Mouse (Mus musculus): Measurements from ENCODE around the gene Rprml. TPM values are rescaled to one million over a fixed set of nuclear protein-coding genes. Genes with fewer than 3 reads are reported as not detected.

Gene Rprml
- total RNA-seq, 1 experiment = 0.49 TPM

DNA sequence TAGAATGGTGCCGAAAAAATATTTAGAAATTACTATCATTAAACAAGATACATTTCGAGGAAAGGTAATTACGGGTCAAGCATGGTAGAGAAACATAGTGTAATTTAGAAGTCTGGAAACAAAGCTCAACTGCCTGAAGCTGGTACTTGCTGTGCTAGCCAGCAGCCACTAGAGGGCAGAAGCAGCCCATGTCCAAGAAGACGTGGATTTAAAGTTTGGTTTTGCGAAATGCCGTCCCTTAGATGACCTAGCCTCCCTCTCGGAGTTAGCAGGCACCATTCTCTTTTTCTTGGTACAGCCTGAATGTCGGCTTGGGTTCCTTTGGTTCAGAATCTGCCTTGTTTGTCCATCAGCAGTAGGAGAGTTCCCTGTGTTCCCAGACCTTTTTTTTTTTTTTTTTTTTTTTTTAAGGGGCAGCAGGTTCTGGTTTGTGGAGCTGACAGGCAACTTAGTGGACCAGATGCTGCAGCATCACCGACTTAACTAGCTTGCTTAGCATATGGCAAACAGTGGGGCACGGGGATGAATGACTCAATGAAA, 9.9 kb upstream of the Rprml start:
- Histone ChIP-seq H3K9ac (ENCODE audit: insufficient read depth, low read depth, low read length, poor library complexity, severe bottlenecking) (no peak overlapping the region), H3K4me3 (ENCODE audit: insufficient read depth in 1 of 2, low read depth in 1 of 2, low read length in 2 of 2, poor library complexity in 1 of 2, severe bottlenecking in 1 of 2) (no peak overlapping the region), H3K4me1 (ENCODE audit: control insufficient read depth in 2 of 2, insufficient read depth in 2 of 2, low read length in 2 of 2, poor library complexity in 1 of 2) (no peaks in the 10 kb centered on the region), H3K9me3 (ENCODE audit: control insufficient read depth, insufficient read depth, low read depth, low read length) (no peaks in the 10 kb centered on the region), H3K27ac (ENCODE audit: insufficient read depth, low read depth, low read length, poor library complexity, severe bottlenecking) (no peak overlapping the region), H3K36me3 (ENCODE audit: control insufficient read depth, insufficient read depth, low read length, poor library complexity, severe bottlenecking) (no peaks in the 10 kb centered on the region)
- DNase-seq (ENCODE audit: low read depth, low spot score) = peak; percentile 59
- in situ Hi-C loops (cut with MboI; ENCODE audit: low sequenced_read_pairs in 2 of 2, unreplicated experiment in 2 of 2) = no loop called here
- peak; percentile 97 for TF ChIP-seq ZNF384 (IDR thresholded peaks at IDR 0.05; ENCODE audit: low read depth, low read length)
- no peak for TF ChIP-seq HCFC1 (IDR thresholded peaks at IDR 0.05; ENCODE audit: borderline replicate concordance, insufficient read depth, low read length)
- TF ChIP-seq ZC3H11A (IDR thresholded peaks at IDR 0.05; ENCODE audit: borderline replicate concordance, low read depth, low read length) = peak; percentile 78; the same call in 1 of the 2 replicates

DNA sequence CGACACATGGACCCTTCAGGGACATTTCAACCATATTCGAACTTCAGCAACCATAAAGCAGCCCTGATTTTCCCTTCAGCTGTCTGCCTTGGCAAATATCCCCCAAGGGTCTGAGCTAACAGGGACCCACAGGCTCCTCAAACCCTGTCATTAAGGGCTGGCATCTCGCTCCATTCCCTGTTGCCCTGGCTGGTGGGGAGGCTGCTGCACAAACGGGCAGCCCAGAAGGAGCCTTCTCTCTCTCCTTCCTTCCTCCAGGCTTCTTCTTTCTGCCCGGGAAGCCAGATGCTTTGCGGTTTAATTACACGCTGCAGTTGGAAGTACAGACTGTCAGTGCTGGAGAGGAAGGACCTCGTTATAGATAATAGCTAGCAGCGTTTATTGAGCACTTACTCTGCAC, 6.2 kb upstream of the Rprml start:
- TF ChIP-seq CHD2 (IDR thresholded peaks at IDR 0.05; ENCODE audit: low read depth, low read length) = no peak
- no peak for TF ChIP-seq ZC3H11A (IDR thresholded peaks at IDR 0.05; ENCODE audit: borderline replicate concordance, low read depth, low read length)
- TF ChIP-seq ZNF384 (IDR thresholded peaks at IDR 0.05; ENCODE audit: low read depth, low read length) = no peak
- no peak for TF ChIP-seq HCFC1 (IDR thresholded peaks at IDR 0.05; ENCODE audit: borderline replicate concordance, insufficient read depth, low read length)
- no peak for TF ChIP-seq MAFK (IDR thresholded peaks at IDR 0.05; ENCODE audit: insufficient read depth, low read depth, low read length)
- no peak for DNase-seq (ENCODE audit: low read depth, low spot score)
- peaks cover under 1 to 4% of the 10 kb centered on the region in 2 experiments; a peak in 2 of 4 replicates for H3K4me1 ChIP-seq (ENCODE audit: control insufficient read depth in 2 of 2, insufficient read depth in 2 of 2, low read length in 2 of 2, poor library complexity in 1 of 2)
- H3K9ac ChIP-seq (ENCODE audit: insufficient read depth, low read depth, low read length, poor library complexity, severe bottlenecking) = no peak overlapping the region
- H3K4me3 ChIP-seq (ENCODE audit: insufficient read depth in 1 of 2, low read depth in 1 of 2, low read length in 2 of 2, poor library complexity in 1 of 2, severe bottlenecking in 1 of 2) = no peak overlapping the region
- H3K27ac ChIP-seq (ENCODE audit: insufficient read depth, low read depth, low read length, poor library complexity, severe bottlenecking) = no peak overlapping the region
- no peaks in the 10 kb centered on the region for H3K9me3 ChIP-seq (ENCODE audit: control insufficient read depth, insufficient read depth, low read depth, low read length)
- H3K36me3 ChIP-seq (ENCODE audit: control insufficient read depth, insufficient read depth, low read length, poor library complexity, severe bottlenecking) = no peaks in the 10 kb centered on the region
- in situ Hi-C loops (cut with MboI; ENCODE audit: low sequenced_read_pairs in 2 of 2, unreplicated experiment in 2 of 2) = no loop called here

DNA sequence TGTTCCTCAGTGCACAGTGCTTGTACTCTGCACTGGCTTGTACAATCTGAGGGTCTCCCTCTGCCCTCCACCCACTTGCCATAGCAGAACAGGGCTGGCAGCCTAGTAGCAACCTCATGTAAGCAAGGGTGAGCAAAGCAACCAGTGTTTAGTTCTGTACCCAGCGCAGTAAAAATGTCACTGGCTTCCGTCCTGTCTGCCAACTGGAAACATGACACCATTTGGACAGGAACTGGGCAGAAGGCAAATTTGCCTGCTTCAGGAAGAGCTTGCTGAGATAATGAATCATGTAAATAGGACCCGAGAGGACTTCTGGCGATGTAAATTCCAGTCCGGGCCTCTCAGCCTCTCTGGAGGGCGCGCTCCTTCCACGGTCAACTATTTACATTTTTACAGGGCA, 3.6 kb upstream of the Rprml start:
- TF ChIP-seq MAFK (IDR thresholded peaks at IDR 0.05; ENCODE audit: insufficient read depth, low read depth, low read length) (no peak), ZNF384 (IDR thresholded peaks at IDR 0.05; ENCODE audit: low read depth, low read length) (no peak), ZC3H11A (IDR thresholded peaks at IDR 0.05; ENCODE audit: borderline replicate concordance, low read depth, low read length) (no peak), CHD2 (IDR thresholded peaks at IDR 0.05; ENCODE audit: low read depth, low read length) (no peak), HCFC1 (IDR thresholded peaks at IDR 0.05; ENCODE audit: borderline replicate concordance, insufficient read depth, low read length) (no peak)

DNA sequence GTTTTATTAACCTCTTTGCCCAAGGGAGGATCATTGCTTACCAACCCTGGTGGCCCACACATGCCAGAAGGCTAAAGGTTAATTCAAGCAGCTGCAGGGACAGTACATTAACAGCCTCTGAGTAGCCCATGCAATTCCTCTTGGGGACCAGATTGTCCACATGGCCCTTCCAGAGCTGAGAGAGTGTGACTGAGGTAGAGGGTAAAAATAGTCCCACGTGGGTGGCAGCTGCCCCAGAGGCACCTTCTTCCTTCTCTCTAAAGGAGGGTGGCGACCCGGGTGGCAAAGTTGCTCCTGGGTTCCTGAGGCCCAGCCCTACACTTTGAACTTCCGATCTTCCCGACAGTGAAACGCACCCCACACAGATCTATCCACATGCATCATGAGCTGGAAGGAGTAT, 3.1 kb upstream of the Rprml start:
- H3K4me1 ChIP-seq (ENCODE audit: control insufficient read depth in 2 of 2, insufficient read depth in 2 of 2, low read length in 2 of 2, poor library complexity in 1 of 2) = peaks cover 3 to 6% of the 10 kb centered on the region in 2 experiments; a peak in 2 of 4 replicates
- no peak overlapping the region for H3K4me3 ChIP-seq (ENCODE audit: insufficient read depth in 1 of 2, low read depth in 1 of 2, low read length in 2 of 2, poor library complexity in 1 of 2, severe bottlenecking in 1 of 2)
- in situ Hi-C loops (cut with MboI; ENCODE audit: low sequenced_read_pairs in 2 of 2, unreplicated experiment in 2 of 2) = no loop called here
- no peaks in the 10 kb centered on the region for H3K36me3 ChIP-seq (ENCODE audit: control insufficient read depth, insufficient read depth, low read length, poor library complexity, severe bottlenecking)
- H3K9ac ChIP-seq (ENCODE audit: insufficient read depth, low read depth, low read length, poor library complexity, severe bottlenecking) = no peak overlapping the region
- no peak for TF ChIP-seq HCFC1 (IDR thresholded peaks at IDR 0.05; ENCODE audit: borderline replicate concordance, insufficient read depth, low read length)
- TF ChIP-seq ZNF384 (IDR thresholded peaks at IDR 0.05; ENCODE audit: low read depth, low read length) = no peak
- no peak for TF ChIP-seq CHD2 (IDR thresholded peaks at IDR 0.05; ENCODE audit: low read depth, low read length)
- TF ChIP-seq MAFK (IDR thresholded peaks at IDR 0.05; ENCODE audit: insufficient read depth, low read depth, low read length) = no peak
- TF ChIP-seq ZC3H11A (IDR thresholded peaks at IDR 0.05; ENCODE audit: borderline replicate concordance, low read depth, low read length) = no peak
- no peak overlapping the region for H3K27ac ChIP-seq (ENCODE audit: insufficient read depth, low read depth, low read length, poor library complexity, severe bottlenecking)
- no peak for DNase-seq (ENCODE audit: low read depth, low spot score)
- no peaks in the 10 kb centered on the region for H3K9me3 ChIP-seq (ENCODE audit: control insufficient read depth, insufficient read depth, low read depth, low read length)

More for the DNA sequence above, 3.6 kb upstream of the Rprml start:
- no peak overlapping the region for H3K9ac ChIP-seq (ENCODE audit: insufficient read depth, low read depth, low read length, poor library complexity, severe bottlenecking)
- no peak overlapping the region for H3K27ac ChIP-seq (ENCODE audit: insufficient read depth, low read depth, low read length, poor library complexity, severe bottlenecking)
- no peaks in the 10 kb centered on the region for H3K36me3 ChIP-seq (ENCODE audit: control insufficient read depth, insufficient read depth, low read length, poor library complexity, severe bottlenecking)
- peaks cover 3 to 6% of the 10 kb centered on the region in 2 experiments; a peak in 2 of 4 replicates for H3K4me1 ChIP-seq (ENCODE audit: control insufficient read depth in 2 of 2, insufficient read depth in 2 of 2, low read length in 2 of 2, poor library complexity in 1 of 2)
- H3K4me3 ChIP-seq (ENCODE audit: insufficient read depth in 1 of 2, low read depth in 1 of 2, low read length in 2 of 2, poor library complexity in 1 of 2, severe bottlenecking in 1 of 2) = no peak overlapping the region
- no peak for DNase-seq (ENCODE audit: low read depth, low spot score)
- in situ Hi-C loops (cut with MboI; ENCODE audit: low sequenced_read_pairs in 2 of 2, unreplicated experiment in 2 of 2) = no loop called here
- H3K9me3 ChIP-seq (ENCODE audit: control insufficient read depth, insufficient read depth, low read depth, low read length) = no peaks in the 10 kb centered on the region
